Mouse (Mus musculus) adrenal gland, postnatal 36 days (tissue): Measurements from ENCODE around the gene AC170998.1. TPM values are rescaled to one million over a fixed set of nuclear protein-coding genes. Genes with fewer than 3 reads are reported as not detected.
"Not testable (repeated sequence)": the region's sequence is repeated elsewhere in the genome, so short reads cannot be mapped to it uniquely, and the experiment has no call there.

Source experiments
- DNase-seq, 2 experiments: peaks; one replicate each; pipeline ENCODE4 v3.0.0; 2021; ENCODE audit warnings: mixed read lengths in 1 of 2
- total RNA-seq, 2 experiments: library from RNA; stranded (reverse); gene quantifications; 2 replicates each; pipeline ENCODE4 v1.2.3; 2021

AC170998.1 gene
- total RNA-seq, 2 experiments from 2014 or later: 1.1 to 1.2 TPM

- no peak for DNase-seq
These were observed 31.6 kb downstream of the AC170998.1 start for GRCm38 (mm10) chr17:28757470-28757869.

DNA sequence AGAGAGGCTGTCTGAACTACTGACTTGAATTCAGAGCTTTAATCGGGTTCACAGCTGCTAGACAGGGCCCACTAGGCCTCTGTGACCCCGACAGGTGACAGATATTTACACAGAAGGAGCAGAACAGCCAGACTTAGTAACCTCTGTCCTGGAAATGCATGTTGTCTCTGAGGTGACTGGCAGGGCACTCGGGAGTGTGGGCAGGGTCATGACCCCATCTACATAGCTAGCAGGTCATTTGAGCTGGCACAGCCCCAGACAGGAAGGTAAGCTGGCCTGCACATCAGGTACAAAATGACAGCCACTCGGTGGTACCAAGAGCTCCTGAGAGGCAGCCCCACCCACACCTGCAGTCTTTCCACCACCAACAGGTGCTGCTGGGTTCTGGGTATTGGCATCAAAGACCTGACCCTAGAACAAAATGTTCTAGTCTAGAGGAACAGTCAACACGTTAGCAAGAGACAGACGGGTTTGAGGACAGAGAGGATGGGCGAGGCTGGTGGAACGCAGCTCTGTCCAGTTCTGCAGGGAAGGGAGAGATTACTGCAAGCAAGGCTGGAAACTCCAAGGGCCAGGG lies 34.9 kb downstream of the AC170998.1 start:
- no peak for DNase-seq

DNA sequence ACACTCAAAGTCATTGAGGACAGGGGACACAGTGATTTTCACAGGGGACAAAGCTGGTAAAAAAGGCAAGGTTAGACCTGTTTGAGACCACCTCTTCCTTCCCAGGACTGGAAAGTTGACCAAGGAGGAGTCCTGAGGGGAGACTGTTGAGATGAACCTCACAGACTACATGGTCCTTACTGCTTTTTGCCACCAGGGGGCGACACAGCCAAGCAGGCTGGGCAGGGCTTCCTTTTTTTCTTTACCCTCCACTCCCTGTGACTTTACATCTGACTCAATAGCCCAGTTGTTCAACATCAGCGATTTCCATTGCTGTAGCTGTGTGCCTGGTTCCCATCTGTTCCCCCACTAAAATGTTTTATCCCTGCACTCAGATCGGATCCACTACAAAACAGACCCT lies 36.0 kb downstream of the AC170998.1 start:
- DNase-seq: peak; percentile 87 to 90

DNA sequence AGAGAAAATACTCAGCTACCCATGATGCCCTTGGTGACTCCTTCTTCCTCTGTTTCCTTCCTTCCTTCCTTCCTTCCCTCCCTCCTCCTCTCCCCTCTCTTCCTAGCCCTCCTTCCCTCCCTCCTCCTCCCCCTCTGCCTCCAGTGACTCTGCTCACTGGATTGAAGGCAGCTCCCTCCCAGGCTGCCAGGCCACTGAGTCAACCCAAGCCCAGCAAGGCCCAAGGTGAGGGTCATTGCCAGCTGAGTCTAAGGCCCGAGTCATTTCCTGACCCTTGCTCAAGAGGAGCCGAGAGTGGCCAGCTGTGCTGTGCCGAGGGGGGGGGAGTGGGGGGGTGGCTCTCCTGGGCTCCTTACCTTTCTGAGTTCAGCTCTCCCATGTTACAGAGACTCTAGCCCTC lies 40.3 kb downstream of the AC170998.1 start:
- DNase-seq: peak; percentile 84 to 88

DNA sequence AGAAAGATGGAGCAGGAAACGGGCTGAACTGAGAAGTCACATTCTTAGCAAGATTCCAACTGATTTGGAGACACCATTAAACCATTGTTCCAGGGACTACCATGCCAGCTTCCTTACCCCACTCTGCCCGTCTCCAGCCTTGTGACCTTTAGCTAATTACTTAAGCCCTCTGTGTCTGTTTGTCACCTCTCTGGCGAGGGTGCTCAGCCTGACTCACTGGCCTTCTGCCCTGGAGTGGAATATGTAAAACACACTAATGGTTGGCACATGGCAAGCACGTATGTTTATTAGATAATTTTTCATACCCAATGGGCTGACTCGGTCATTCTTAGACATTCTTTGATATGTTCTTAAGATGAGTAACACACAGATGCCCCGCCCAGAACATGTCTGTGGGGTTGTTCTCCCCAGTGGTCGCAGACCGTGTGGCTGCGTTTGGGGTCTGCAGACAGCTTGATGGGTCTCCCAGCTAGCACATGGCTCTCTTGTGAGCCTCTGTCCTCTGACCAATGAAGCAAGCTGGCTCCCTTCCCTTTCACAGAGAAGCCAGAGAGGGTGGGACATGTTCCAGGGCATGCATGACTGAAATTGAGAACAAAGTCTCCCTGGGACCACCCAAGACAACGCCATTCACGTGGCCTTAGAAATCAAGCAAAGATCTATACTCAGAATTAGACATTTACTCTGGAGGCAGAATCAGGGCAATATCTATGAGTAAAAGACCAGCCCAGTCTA lies 41.1 kb downstream of the AC170998.1 start:
- peak in 1 of 2 experiments; percentile 52 for DNase-seq

GRCm38 (mm10) chr17:28769121-28769874 lies 43.4 kb downstream of the AC170998.1 start, which contains the start of gene Mapk13:
Gene Mapk13, plus strand, starts transcription at chr17:28769297.
- DNase-seq: peak; percentile 32 to 44

DNA sequence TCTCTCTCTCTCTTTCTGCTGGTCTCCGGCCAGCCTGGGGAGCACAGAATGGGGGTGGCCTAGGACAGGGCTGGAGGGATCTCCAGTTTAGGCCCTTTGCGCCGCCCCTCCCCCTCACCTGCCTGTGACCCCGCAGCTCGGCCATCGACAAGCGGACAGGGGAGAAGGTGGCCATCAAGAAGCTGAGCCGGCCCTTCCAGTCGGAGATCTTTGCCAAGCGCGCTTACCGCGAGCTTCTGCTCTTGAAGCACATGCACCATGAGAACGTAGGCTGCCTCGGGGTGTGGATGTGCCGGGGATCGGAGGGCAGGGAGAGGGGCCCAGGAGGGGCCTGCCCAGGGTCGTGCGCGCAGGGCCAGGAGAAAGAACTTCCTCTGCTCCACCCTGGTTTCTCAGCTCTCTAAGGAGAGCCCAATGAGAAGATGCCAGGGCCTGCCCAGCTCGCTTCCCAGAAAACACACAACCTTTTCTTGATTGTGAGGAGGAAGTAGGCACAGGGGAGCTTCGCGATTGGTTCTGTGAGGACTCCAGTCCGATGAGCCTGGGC lies 44.1 kb downstream of the AC170998.1 start:
- DNase-seq: peak; percentile 34 to 50

DNA sequence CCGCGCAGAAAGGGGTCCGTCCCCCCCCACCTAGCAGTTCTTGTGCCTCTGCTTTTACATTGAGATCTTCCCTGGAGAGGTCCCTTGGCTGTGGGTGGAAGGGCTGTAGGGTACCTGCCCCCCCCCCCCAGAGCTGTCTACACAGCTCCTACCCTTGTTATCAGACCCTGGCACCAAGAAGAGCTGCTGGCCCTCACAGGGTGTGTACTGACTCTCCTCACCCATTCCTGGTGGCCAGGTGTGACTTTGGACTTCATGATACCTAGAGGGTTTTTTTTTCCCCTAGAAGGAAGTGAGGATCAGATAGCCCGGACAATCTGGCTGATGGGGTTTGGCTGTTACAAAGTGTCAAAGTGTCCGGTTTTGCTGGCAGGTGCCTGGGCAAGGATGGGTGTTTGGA lies 45.4 kb downstream of the AC170998.1 start:
- DNase-seq: no peak

- DNase-seq: not testable (repeated sequence)
These were observed 48.4 kb downstream of the AC170998.1 start for GRCm38 (mm10) chr17:28774303-28774702.

- no peak for DNase-seq
These were observed 49.3 kb downstream of the AC170998.1 start for GRCm38 (mm10) chr17:28775161-28775560.

Other genes starting within 250 kb of the AC170998.1 start
- 100 to 1,000 TPM in 1 of 2 experiments, 10 to 100 TPM in 1; 52.5 to 126 TPM for gene Fkbp5, start 208.6 kb upstream of the AC170998.1 start, total RNA-seq
- gene Armc12, start 195.3 kb upstream of the AC170998.1 start, total RNA-seq: not detected
- gene Clpsl2, start 176.7 kb upstream of the AC170998.1 start, total RNA-seq: not detected
- not detected for gene Clps, start 165.3 kb upstream of the AC170998.1 start, total RNA-seq
- gene Lhfpl5, start 150.4 kb upstream of the AC170998.1 start, total RNA-seq: 1 to 10 TPM; 1.3 to 1.8 TPM
- 10 to 100 TPM; 57.6 to 69.1 TPM for gene Srpk1, start 103.4 kb upstream of the AC170998.1 start, total RNA-seq
- gene Slc26a8, start 35.9 kb upstream of the AC170998.1 start, total RNA-seq: 1 to 10 TPM; 1.2 to 2.2 TPM
- 10 to 100 TPM; 66.1 to 84.1 TPM for gene Mapk14, start 34.8 kb upstream of the AC170998.1 start, total RNA-seq
- gene Mapk13, start 43.2 kb downstream of the AC170998.1 start, total RNA-seq: 100 to 1,000 TPM in 1 of 2 experiments, 10 to 100 TPM in 1; 77.9 to 267 TPM
- 100 to 1,000 TPM in 1 of 2 experiments, 10 to 100 TPM in 1; 64.8 to 101 TPM for gene Brpf3, start 75.0 kb downstream of the AC170998.1 start, total RNA-seq
- under 1 TPM in 1 of 2 experiments, not detected in 1; 0.23 TPM for gene Pnpla1, start 132.3 kb downstream of the AC170998.1 start, total RNA-seq
- gene 4930539E08Rik, start 189.2 kb downstream of the AC170998.1 start, total RNA-seq: not detected
- gene Pxt1, start 217.8 kb downstream of the AC170998.1 start, total RNA-seq: not detected
- 10 to 100 TPM; 54.8 to 60.0 TPM for gene Kctd20, start 225.9 kb downstream of the AC170998.1 start, total RNA-seq